Mouse (Mus musculus) limb, embryonic 12.5 days (tissue): Measurements from ENCODE around the gene Celf5. TPM values are rescaled to one million over a fixed set of nuclear protein-coding genes. Genes with fewer than 3 reads are reported as not detected.

Experiments used
- ATAC-seq: fragments of 200-750 bp; cut with Nextera tagmentation; 2 replicates; pipeline ENCODE4 v1.8.0; 2017; ENCODE audit warnings: low read depth, moderate TSS enrichment; ENCODE audit not compliant: insufficient number of reproducible peaks, insufficient read depth, low FRiP score, low TSS enrichment
- H3K27ac ChIP-seq: fragments of 300-500 bp; sonication (generic); 2 replicates; pipeline ENCODE4 v1.5.1; 2016; ENCODE audit warnings: mild to moderate bottlenecking, moderate library complexity
- H3K27me3 ChIP-seq: fragments of 300-500 bp; sonication (generic); 2 replicates; pipeline ENCODE4 v1.6.1; 2016; ENCODE audit warnings: mild to moderate bottlenecking, moderate library complexity
- H3K36me3 ChIP-seq: fragments of 300-500 bp; sonication (generic); 2 replicates; pipeline ENCODE4 v1.6.1; 2016; ENCODE audit warnings: mild to moderate bottlenecking, moderate library complexity
- H3K4me1 ChIP-seq: fragments of 300-500 bp; sonication (generic); replicated peaks from 2 replicates; pipeline ENCODE4 v1.6.1; 2016
- H3K4me2 ChIP-seq: fragments of 300-500 bp; sonication (generic); 2 replicates; pipeline ENCODE4 v1.6.1; 2016; ENCODE audit warnings: mild to moderate bottlenecking, moderate library complexity
- H3K4me3 ChIP-seq: fragments of 300-500 bp; sonication (generic); replicated peaks from 2 replicates; pipeline ENCODE4 v1.5.1; 2016; ENCODE audit warnings: mild to moderate bottlenecking
- H3K9ac ChIP-seq: fragments of 300-500 bp; sonication (generic); replicated peaks from 2 replicates; pipeline ENCODE4 v1.6.1; 2016; ENCODE audit warnings: mild to moderate bottlenecking, moderate library complexity
- H3K9me3 ChIP-seq: fragments of 300-500 bp; sonication (generic); 2 replicates; pipeline ENCODE4 v1.6.1; 2016; ENCODE audit warnings: mild to moderate bottlenecking, moderate library complexity
- WGBS: fragments of 180-500 bp; shearing (Covaris S2); methylation state at CpG from one replicate; pipeline ENCODE4 v1.1.7; 2016; 5-methylcytosine and 5-hydroxymethylcytosine counted together
- polyA plus RNA-seq: library from polyadenylated mRNA; unstranded; fragments of >200 nt; fragmentation: Nextera tagmentation; extraction: Ambion mirVana; gene quantifications from 2 replicates; pipeline ENCODE4 v1.2.1, GENCODE M21; 2016

Gene Celf5
- polyA plus RNA-seq, 1 experiment from 2014 or later, result 0.93 TPM

DNA sequence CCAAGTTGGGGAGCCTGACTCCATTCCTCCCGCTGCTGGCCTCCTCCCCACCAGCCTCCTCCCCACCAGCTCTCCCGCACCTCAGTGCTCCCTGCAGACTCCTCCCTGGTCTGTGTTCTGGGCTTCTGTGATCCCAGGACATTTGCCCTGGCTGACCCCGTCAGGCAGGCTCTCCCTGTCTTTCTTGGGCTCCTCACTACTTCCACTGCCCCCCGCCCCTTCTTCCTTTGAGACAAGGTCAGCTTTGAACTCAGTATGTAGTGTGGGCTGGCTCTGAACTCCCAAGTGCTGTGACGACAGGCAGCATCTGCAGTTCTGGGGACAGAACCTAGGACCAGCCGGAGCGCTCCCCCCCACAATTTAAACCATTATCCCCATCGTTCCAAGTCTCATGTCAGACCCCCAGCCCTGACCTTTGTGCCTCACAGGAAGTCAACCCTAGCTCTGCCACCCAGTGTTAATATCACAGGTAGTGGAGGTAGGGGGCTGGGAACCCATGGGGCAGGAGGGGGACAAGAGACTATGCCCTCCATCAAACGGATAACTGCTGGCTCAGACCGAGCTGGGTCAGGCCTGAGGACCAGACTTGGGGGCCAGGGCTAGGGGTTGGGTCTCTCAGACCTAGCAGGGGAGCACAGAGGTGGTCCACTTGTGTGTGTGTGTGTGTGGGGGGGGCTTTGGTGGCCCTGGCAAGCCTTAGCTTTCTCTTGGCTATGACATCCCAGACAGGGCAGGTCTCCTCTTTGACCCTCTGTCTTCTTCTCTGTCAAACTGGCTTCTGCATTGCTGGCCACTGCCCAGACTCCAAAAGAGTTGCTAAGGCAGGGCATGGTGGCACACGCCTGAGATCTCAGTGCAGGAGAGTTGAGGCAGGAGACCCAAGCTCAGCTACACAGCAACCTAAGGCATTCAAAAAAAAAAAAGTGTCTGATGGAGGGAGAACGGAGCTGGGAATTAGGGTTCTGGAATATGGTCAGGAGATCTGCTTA lies 65.0 kb downstream of the Celf5 start:
- Histone ChIP-seq H3K4me2 (peak overlapping the region; percentile 80), H3K36me3 (peaks cover 14% of the 10 kb centered on the region), H3K4me1 (peaks cover 66% of the 10 kb centered on the region), H3K9ac (peak overlapping the region; percentile 55), H3K4me3 (peak overlapping the region; percentile 41), H3K27ac (peak overlapping the region; percentile 86), H3K9me3 (no peaks in the 10 kb centered on the region), H3K27me3 (0 out of 2 replicates have a peak, but pooled peaks cover 14% of the 10 kb centered on the region)
- WGBS, result 42% methylated on average over 12 of the region's 12 CpGs
- ATAC-seq, result no peak

GRCm38 (mm10) chr10:81416581-81417226 lies 65.8 kb downstream of the Celf5 start:
- peak overlapping the region; percentile 80 for H3K4me2 ChIP-seq
- peak overlapping the region; percentile 86 for H3K27ac ChIP-seq
- 0 out of 2 replicates have a peak, but pooled peaks cover 8% of the 10 kb centered on the region for H3K27me3 ChIP-seq
- peak overlapping the region; percentile 41 for H3K4me3 ChIP-seq
- WGBS, result 1% methylated on average over 25 of the region's 26 CpGs
- peak overlapping the region; percentile 55 for H3K9ac ChIP-seq
- H3K9me3 ChIP-seq, result no peaks in the 10 kb centered on the region
- peaks cover 16% of the 10 kb centered on the region for H3K36me3 ChIP-seq
- H3K4me1 ChIP-seq, result peaks cover 74% of the 10 kb centered on the region
- peak; percentile 43 for ATAC-seq

DNA sequence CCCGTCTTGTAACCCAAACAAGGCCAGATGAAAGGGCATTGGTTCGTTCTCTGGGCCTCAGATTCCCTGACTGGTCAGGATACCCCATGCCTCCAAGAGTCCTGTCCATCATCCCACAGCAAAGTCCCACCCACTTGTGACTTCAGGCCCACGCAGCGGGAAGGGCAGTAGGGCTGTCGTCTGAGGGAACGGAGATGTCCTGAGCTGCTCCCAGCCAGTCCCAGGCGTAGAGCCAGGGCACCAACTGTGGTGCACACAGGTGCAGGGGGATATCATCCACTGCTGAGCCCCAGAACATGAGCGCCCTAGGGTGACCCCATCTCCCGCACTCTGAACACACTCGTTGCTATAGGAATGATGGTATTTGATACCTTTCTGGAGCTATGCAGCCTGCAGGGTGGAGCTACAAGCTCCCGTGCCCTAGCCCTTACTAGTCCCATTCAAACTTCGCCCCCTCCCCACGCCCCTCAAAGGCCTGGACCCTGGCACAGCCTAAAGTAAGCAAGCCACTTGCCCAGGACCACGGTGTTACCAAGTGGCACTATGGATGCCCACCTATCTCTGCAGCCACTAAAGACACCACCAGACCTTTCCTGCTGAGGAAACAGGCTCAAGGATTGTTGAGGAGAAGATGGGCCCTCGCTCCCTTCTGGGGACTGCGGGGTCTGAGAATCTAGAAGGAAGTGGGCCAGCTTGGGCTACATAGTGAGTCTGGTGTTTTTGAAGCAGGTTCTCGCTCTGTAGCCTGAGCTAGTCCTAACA lies 66.8 kb downstream of the Celf5 start:
- ATAC-seq, result no peak
- no peak overlapping the region for H3K4me2 ChIP-seq
- no peaks in the 10 kb centered on the region for H3K9me3 ChIP-seq
- H3K36me3 ChIP-seq, result peaks cover 22% of the 10 kb centered on the region
- H3K4me1 ChIP-seq, result peaks cover 83% of the 10 kb centered on the region
- 73% methylated on average over 17 of the region's 17 CpGs for WGBS
- H3K27ac ChIP-seq, result peak overlapping the region; percentile 86
- 0 out of 2 replicates have a peak, but pooled peaks cover 2% of the 10 kb centered on the region for H3K27me3 ChIP-seq
- no peak overlapping the region for H3K4me3 ChIP-seq
- H3K9ac ChIP-seq, result no peak overlapping the region

DNA sequence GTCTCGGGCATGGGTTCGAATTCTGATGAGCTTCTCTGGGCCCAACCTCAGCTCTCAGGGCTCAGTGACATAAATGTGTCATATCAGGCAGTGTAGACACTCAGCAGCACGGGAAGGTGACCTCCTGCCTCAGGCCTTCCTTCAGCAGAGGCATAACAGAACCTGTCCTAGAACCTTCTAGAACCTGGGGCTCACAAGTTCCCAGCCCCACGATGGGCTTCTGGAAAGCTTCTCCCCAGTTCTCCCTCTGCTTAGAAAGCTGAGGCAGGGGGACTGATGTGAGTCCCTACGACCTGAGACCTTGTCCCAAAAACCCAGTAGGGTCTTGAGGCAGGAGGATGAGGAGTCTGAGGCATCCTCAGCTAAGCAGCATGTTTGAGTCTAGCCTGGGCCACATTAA lies 67.4 kb downstream of the Celf5 start:
- Histone ChIP-seq H3K4me3 (no peak overlapping the region), H3K9ac (no peak overlapping the region), H3K36me3 (peaks cover 19% of the 10 kb centered on the region), H3K4me1 (peaks cover 88% of the 10 kb centered on the region), H3K27ac (peak overlapping the region; percentile 86), H3K27me3 (no peaks in the 10 kb centered on the region), H3K4me2 (0 out of 2 replicates have a peak overlapping the region, but pooled peaks have one; percentile 44), H3K9me3 (no peaks in the 10 kb centered on the region)
- WGBS, result 83% methylated on average over 5 of the region's 5 CpGs
- no peak for ATAC-seq

- H3K27me3 ChIP-seq, result no peaks in the 10 kb centered on the region
- ATAC-seq, result no peak
- H3K27ac ChIP-seq, result peak overlapping the region; percentile 86
- H3K36me3 ChIP-seq, result peaks cover 14% of the 10 kb centered on the region; the same call in 1 of the 2 replicates
- no peak overlapping the region for H3K4me3 ChIP-seq
- H3K9me3 ChIP-seq, result no peaks in the 10 kb centered on the region
- H3K4me1 ChIP-seq, result peaks cover 93% of the 10 kb centered on the region
- H3K9ac ChIP-seq, result no peak overlapping the region
- 0 out of 2 replicates have a peak overlapping the region, but pooled peaks have one; percentile 44 for H3K4me2 ChIP-seq
Observed at GRCm38 (mm10) chr10:81414682-81415081, 67.8 kb downstream of the Celf5 start.

- WGBS, result 28% methylated on average over 26 of the region's 26 CpGs
- no peak overlapping the region; the same call in 1 of the 2 replicates for H3K4me3 ChIP-seq
- peak overlapping the region; percentile 31; the same call in 1 of the 2 replicates for H3K9ac ChIP-seq
- 0 out of 2 replicates have a peak, but pooled peaks cover 2% of the 10 kb centered on the region for H3K27me3 ChIP-seq
- no peaks in the 10 kb centered on the region for H3K9me3 ChIP-seq
- H3K27ac ChIP-seq, result peak overlapping the region; percentile 86
- peak overlapping the region; percentile 44 for H3K4me2 ChIP-seq
- H3K36me3 ChIP-seq, result peaks cover 10% of the 10 kb centered on the region; the same call in 1 of the 2 replicates
- H3K4me1 ChIP-seq, result peaks cover 97% of the 10 kb centered on the region
- peak; percentile 7; the same call in 1 of the 2 replicates for ATAC-seq
Observed at GRCm38 (mm10) chr10:81413310-81414261, 68.9 kb downstream of the Celf5 start.

- H3K27me3 ChIP-seq, result peaks cover 10% of the 10 kb centered on the region; the same call in 1 of the 2 replicates
- peaks cover 98% of the 10 kb centered on the region for H3K4me1 ChIP-seq
- ATAC-seq, result no peak
- no peak overlapping the region for H3K9ac ChIP-seq
- no peak overlapping the region for H3K4me3 ChIP-seq
- 78% methylated on average over 16 of the region's 16 CpGs for WGBS
- peaks cover 14% of the 10 kb centered on the region for H3K36me3 ChIP-seq
- no peaks in the 10 kb centered on the region for H3K9me3 ChIP-seq
- H3K4me2 ChIP-seq, result no peak overlapping the region
- peak overlapping the region; percentile 86 for H3K27ac ChIP-seq
Observed at GRCm38 (mm10) chr10:81412586-81413309, 69.8 kb downstream of the Celf5 start.

GRCm38 (mm10) chr10:81411471-81412400 lies 70.8 kb downstream of the Celf5 start:
- Histone ChIP-seq H3K27me3 (peaks cover 20% of the 10 kb centered on the region; the same call in 1 of the 2 replicates), H3K36me3 (peaks cover 22% of the 10 kb centered on the region), H3K27ac (peak overlapping the region; percentile 80), H3K4me1 (peaks cover 98% of the 10 kb centered on the region), H3K9me3 (no peaks in the 10 kb centered on the region), H3K4me3 (no peak overlapping the region), H3K9ac (no peak overlapping the region; the same call in 1 of the 2 replicates), H3K4me2 (no peak overlapping the region)
- ATAC-seq, result no peak
- 72% methylated on average over 18 of the region's 18 CpGs for WGBS

GRCm38 (mm10) chr10:81410981-81411380 lies 71.5 kb downstream of the Celf5 start:
- Histone ChIP-seq H3K9me3 (no peaks in the 10 kb centered on the region), H3K27me3 (peaks cover 28% of the 10 kb centered on the region), H3K4me2 (no peak overlapping the region), H3K4me1 (peaks cover 98% of the 10 kb centered on the region), H3K4me3 (no peak overlapping the region), H3K36me3 (peaks cover 29% of the 10 kb centered on the region), H3K27ac (peak overlapping the region; percentile 80), H3K9ac (no peak overlapping the region)
- WGBS, result 73% methylated on average over 9 of the region's 9 CpGs
- no peak for ATAC-seq
